Mouse (Mus musculus) E14TG2a.4 (cell line): ENCODE results near the gene Katnal1.

ENCODE experiments used
- H3K27me3 ChIP-seq: 2 replicates; pipeline ENCODE4 v1.6.1; 2014; ENCODE audit warnings: low read length, control low read depth; ENCODE audit not compliant: insufficient read depth
- H3K36me3 ChIP-seq: 2 replicates; pipeline ENCODE4 v1.6.1; 2014; ENCODE audit warnings: low read length, control low read depth; ENCODE audit not compliant: insufficient read depth
- H3K4me1 ChIP-seq: replicated peaks from 2 replicates; pipeline ENCODE4 v1.6.1; 2014; ENCODE audit warnings: low read depth, low read length, control low read depth
- H3K4me3 ChIP-seq: replicated peaks from 2 replicates; pipeline ENCODE4 v1.5.1; 2014; ENCODE audit warnings: mild to moderate bottlenecking, low read length
- H3K9me3 ChIP-seq: 2 replicates; pipeline ENCODE4 v1.6.1; 2014; ENCODE audit warnings: low read length, control low read depth
- CTCF ChIP-seq: conservative IDR thresholded peaks from 2 replicates; pipeline ENCODE4 v1.5.1; 2014; ENCODE audit warnings: low read length
- NANOG ChIP-seq: IDR thresholded peaks from 2 replicates; pipeline ENCODE4 v1.6.1; 2014; ENCODE audit warnings: borderline replicate concordance, low read length, mixed read lengths
- POU5F1 ChIP-seq: IDR thresholded peaks from 2 replicates; pipeline ENCODE4 v1.6.1; 2014; ENCODE audit warnings: low read length, borderline replicate concordance

The Katnal1 gene

GRCm38 (mm10) chr5:148929116-148929449, at the start of gene Katnal1:
Katnal1 (minus strand) TSS chr5:148929320.
- H3K36me3 ChIP-seq, result peaks cover 3% of the 10 kb centered on the region; the same call in 1 of the 2 replicates
- peaks cover 27% of the 10 kb centered on the region for H3K4me1 ChIP-seq
- peak within 1 kb of the TSS; percentile 93 for H3K4me3 ChIP-seq
- no peak for TF ChIP-seq CTCF
- TF ChIP-seq POU5F1, result no peak
- TF ChIP-seq NANOG, result no peak
- no peaks in the 10 kb centered on the region; the same call in 1 of the 2 replicates for H3K9me3 ChIP-seq
- no peaks in the 10 kb centered on the region; the same call in 1 of the 2 replicates for H3K27me3 ChIP-seq

GRCm38 (mm10) chr5:148978458-148979165, 49.5 kb upstream of the Katnal1 start:
- TF ChIP-seq CTCF (no peak), NANOG (no peak), POU5F1 (no peak)
- Histone ChIP-seq H3K4me1 (peaks cover 45% of the 10 kb centered on the region), H3K4me3 (no peak overlapping the region), H3K9me3 (peaks cover under 1% of the 10 kb centered on the region; the same call in 1 of the 2 replicates), H3K36me3 (no peaks in the 10 kb centered on the region), H3K27me3 (no peaks in the 10 kb centered on the region)

GRCm38 (mm10) chr5:148977698-148978457, 48.8 kb upstream of the Katnal1 start:
- Histone ChIP-seq H3K27me3 (no peaks in the 10 kb centered on the region), H3K36me3 (no peaks in the 10 kb centered on the region), H3K4me3 (no peak overlapping the region), H3K4me1 (peaks cover 46% of the 10 kb centered on the region), H3K9me3 (no peaks in the 10 kb centered on the region)
- TF ChIP-seq POU5F1 (no peak), CTCF (no peak), NANOG (no peak)

- H3K9me3 ChIP-seq, result no peaks in the 10 kb centered on the region
- H3K4me3 ChIP-seq, result no peak overlapping the region
- no peaks in the 10 kb centered on the region for H3K27me3 ChIP-seq
- TF ChIP-seq POU5F1 (no peak), CTCF (no peak), NANOG (no peak)
- peaks cover 44% of the 10 kb centered on the region for H3K4me1 ChIP-seq
- H3K36me3 ChIP-seq, result no peaks in the 10 kb centered on the region
Observed at GRCm38 (mm10) chr5:148976876-148977275, 47.8 kb upstream of the Katnal1 start.

- Histone ChIP-seq H3K9me3 (no peaks in the 10 kb centered on the region), H3K36me3 (no peaks in the 10 kb centered on the region), H3K27me3 (no peaks in the 10 kb centered on the region), H3K4me1 (peaks cover 39% of the 10 kb centered on the region), H3K4me3 (no peak overlapping the region)
- TF ChIP-seq NANOG (no peak), CTCF (no peak), POU5F1 (no peak)
Observed at GRCm38 (mm10) chr5:148975035-148975434, 45.9 kb upstream of the Katnal1 start.

GRCm38 (mm10) chr5:148973019-148973668, 44.0 kb upstream of the Katnal1 start:
- TF ChIP-seq CTCF (no peak), POU5F1 (no peak), NANOG (no peak)
- no peaks in the 10 kb centered on the region for H3K27me3 ChIP-seq
- H3K36me3 ChIP-seq, result no peaks in the 10 kb centered on the region
- H3K4me3 ChIP-seq, result no peak overlapping the region
- H3K4me1 ChIP-seq, result peaks cover 41% of the 10 kb centered on the region
- no peaks in the 10 kb centered on the region for H3K9me3 ChIP-seq

GRCm38 (mm10) chr5:148972167-148972566, 43.0 kb upstream of the Katnal1 start:
- no peak overlapping the region for H3K4me3 ChIP-seq
- no peaks in the 10 kb centered on the region for H3K36me3 ChIP-seq
- H3K4me1 ChIP-seq, result peaks cover 42% of the 10 kb centered on the region
- no peaks in the 10 kb centered on the region for H3K9me3 ChIP-seq
- TF ChIP-seq NANOG (no peak), POU5F1 (no peak), CTCF (no peak)
- H3K27me3 ChIP-seq, result 0 out of 2 replicates have a peak, but pooled peaks cover under 1% of the 10 kb centered on the region

- Histone ChIP-seq H3K4me3 (no peak overlapping the region), H3K27me3 (0 out of 2 replicates have a peak, but pooled peaks cover 3% of the 10 kb centered on the region), H3K36me3 (no peaks in the 10 kb centered on the region), H3K9me3 (no peaks in the 10 kb centered on the region), H3K4me1 (peaks cover 38% of the 10 kb centered on the region)
- TF ChIP-seq NANOG, result no peak
- no peak for TF ChIP-seq POU5F1
- TF ChIP-seq CTCF, result no peak
Observed at GRCm38 (mm10) chr5:148969648-148970047, 40.5 kb upstream of the Katnal1 start.
